Mouse (Mus musculus) bone marrow macrophage, adult 2 months (primary cell): ENCODE data around the gene Wdr45.

Experiments
- CTCF ChIP-seq: IDR thresholded peaks from 2 replicates; pipeline ENCODE4 v1.5.1; 2012; ENCODE audit warnings: low read depth, mild to moderate bottlenecking, low read length, moderate library complexity
- POLR2A ChIP-seq: IDR thresholded peaks from 2 replicates; pipeline ENCODE4 v1.6.1; 2012; ENCODE audit warnings: mild to moderate bottlenecking, low read depth, low read length, borderline replicate concordance

GRCm38 (mm10) chrX:7664791-7665190, 49.3 kb upstream of the Wdr45 start:
- TF ChIP-seq POLR2A (no peak), CTCF (no peak)
